Mouse (Mus musculus): ENCODE measurements around the gene Tspear.
"Not testable (repeated sequence)": the region's sequence is repeated elsewhere in the genome, so short reads cannot be mapped to it uniquely, and the experiment has no call there.

Tspear gene

DNA sequence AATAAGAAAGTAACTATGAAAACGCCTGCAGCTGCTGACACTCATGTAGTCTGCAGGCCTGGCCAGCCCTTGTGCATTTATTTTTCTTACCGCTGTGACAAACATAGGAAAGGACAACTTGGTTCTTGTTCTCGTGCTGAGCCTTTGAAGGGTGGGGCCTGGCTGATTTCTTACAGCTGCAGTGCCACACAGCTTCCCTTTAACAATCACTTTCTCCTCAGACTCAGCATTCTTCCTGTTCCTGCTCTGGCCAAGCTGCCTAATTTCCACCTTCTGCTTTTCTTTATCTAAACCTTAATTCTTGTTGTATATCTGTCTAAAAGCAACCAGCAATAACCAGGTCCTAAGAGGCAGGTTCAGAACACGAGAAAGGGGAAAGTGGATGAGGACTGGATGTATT lies 27.4 kb downstream of the Tspear start:
- no peak for DNase-seq

DNA sequence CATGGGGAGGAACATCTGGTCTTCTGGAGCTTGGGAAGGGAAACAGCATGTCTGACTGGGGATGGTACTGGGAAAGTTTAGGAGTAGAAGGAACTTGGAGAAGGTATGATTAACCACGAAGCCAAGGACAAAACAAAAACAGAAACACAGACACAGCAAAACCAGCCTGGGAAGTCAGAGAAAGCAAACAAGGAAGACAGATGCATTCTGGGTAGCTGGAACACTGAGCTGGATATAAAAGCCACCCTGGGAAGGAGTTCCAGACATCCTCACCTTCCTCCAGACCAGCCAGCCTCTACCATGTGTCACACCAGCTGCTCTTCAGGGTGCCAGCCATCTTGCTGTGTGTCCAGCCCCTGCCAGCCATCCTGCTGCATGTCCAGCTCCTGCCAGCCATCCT lies 29.1 kb downstream of the Tspear start, which contains the start of gene Gm10142:
Gm10142 (plus strand) TSS at position 301 of the 400 bp plus-strand sequence.
- DNase-seq, result no peak

DNA sequence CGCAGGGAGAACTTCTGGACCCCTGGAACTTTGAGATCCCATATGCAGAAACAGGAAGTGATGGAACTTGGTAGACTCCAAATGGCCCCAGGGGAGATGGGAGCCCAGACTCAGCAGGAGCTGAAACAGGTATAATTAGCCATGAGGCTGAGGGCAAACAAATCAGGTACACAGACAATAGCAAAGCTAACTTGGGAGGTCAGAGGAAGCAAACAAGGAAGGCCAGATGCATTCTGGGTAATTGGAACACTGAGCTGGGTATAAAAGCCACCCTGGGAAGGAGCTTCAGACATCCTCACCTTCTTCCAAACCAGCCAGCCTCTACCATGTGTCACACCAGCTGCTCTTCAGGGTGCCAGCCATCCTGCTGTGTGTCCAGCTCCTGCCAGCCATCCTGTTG lies 33.9 kb downstream of the Tspear start, which contains the start of gene Krtap12-1:
Krtap12-1 (plus strand) TSS at position 301 of the 400 bp plus-strand sequence.
- DNase-seq, result not testable (repeated sequence)

DNA sequence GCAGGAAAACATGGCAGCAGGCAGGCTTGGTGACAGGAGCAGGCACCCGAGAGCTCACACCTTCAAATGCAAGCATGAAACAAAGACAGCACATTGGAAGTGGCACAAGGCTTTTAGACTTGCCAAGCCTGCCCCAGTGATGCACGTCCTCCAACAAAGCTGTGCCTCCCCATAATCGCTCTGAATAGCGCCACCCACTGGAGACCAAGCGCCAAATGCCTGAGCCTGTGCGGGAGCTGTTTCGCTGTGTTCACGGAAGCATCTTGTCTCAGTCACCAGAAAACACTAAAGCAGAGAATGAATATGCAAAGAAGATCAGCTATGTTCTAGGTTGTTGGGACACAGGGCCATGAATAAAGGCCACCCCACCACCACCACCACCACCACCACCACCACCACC lies 38.5 kb downstream of the Tspear start:
- no peak for DNase-seq

DNA sequence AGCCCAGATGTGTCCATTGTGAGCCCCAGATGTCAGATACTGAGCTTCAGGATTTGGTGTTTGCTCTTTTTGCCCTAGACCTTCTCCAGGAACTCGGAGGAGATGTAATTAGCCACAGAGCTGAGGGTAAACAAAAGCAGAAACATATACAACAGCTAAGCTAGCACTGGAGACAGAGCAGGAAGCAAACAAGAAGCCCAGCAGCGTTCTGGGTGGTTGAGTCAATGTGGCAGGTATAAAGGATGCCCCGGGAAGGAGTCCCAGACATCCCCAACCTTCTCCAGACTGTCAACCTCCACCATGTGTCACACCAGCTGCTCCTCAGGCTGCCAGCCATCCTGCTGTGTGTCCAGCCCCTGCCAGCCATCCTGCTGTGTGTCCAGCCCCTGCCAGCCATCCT lies 39.8 kb downstream of the Tspear start, which contains the start of gene Gm10100:
Gm10100 (plus strand) TSS at position 301 of the 400 bp plus-strand sequence.
- peak; percentile 10 to 28 for DNase-seq

DNA sequence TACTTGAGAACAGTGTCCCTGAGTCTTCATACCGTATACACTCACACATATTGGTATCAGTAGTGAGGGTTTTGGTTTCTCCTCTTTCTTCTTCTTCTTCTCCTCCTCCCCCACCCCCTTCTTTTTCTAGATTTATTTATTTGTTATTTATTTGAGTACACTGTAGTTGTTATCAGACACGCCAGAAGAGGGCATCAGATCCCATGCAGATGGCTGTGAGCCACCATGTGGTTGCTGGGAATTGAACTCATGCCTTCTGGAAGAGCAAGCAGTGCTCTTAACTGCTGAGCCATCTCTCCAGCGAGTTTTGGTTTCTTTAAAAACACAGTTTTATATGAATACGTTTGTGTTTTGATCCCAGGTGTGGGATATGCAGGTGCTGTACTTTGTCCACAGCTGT lies 41.9 kb downstream of the Tspear start:
- peak in 1 of 2 experiments; percentile 21 for DNase-seq

DNA sequence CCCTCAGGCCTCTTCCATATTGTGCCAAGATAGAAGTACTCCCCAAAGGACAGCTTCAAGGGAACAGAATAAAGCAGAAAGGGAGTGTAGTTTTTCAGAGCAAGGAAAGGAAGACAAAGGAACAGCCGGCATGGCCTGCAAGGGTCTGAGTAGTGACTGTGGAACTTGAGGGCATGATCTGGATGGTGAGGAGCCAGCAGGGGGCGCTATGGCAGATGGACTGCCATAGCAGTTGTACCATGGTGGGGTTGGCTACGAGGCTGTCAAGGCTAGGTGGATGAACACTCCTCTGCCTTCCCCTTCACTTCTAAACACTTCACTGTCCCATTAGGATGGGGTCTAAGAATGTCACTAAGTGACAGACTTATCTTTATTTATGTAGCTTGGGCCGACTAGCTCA lies 42.9 kb downstream of the Tspear start:
- DNase-seq, result peak in 1 of 2 experiments; percentile 12

DNA sequence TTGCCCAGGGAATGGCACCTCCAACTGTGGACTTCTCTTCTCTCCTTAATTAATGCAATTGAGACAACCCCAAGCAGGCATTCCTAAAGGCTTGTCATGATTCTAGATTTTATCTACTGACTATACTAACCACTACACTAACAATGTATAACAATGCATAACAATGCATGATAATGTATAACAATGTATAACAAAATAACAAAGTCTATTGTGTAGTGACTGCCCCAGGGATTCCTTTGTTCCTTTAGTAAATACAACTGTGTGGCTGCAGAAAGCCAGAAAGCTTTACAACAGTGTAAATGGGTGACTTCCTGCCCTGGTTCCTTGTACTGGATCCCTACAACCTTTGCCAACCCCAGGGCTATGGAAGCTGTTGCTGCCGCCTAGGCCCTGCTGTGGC lies 49.6 kb downstream of the Tspear start:
- DNase-seq, result no peak

DNA sequence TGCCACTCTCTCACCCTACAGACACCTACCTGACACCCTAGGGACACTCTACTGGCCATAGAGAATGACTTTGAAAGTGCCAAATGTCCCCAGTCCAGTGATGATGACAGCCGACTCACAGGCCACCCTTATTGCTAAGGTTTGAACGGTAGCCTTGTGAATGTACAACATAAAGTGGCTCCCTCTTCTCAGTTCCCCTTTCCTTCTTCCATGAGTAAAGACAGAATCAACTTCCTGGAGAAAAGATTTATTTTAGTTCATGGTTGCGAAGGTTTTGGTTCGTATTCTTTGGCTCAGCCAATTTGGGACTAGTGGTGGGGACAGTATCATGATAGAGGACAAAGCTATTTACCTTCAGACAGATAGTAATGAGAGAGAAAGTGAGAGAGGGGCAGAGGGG lies 52.6 kb downstream of the Tspear start:
- DNase-seq, result no peak

DNA sequence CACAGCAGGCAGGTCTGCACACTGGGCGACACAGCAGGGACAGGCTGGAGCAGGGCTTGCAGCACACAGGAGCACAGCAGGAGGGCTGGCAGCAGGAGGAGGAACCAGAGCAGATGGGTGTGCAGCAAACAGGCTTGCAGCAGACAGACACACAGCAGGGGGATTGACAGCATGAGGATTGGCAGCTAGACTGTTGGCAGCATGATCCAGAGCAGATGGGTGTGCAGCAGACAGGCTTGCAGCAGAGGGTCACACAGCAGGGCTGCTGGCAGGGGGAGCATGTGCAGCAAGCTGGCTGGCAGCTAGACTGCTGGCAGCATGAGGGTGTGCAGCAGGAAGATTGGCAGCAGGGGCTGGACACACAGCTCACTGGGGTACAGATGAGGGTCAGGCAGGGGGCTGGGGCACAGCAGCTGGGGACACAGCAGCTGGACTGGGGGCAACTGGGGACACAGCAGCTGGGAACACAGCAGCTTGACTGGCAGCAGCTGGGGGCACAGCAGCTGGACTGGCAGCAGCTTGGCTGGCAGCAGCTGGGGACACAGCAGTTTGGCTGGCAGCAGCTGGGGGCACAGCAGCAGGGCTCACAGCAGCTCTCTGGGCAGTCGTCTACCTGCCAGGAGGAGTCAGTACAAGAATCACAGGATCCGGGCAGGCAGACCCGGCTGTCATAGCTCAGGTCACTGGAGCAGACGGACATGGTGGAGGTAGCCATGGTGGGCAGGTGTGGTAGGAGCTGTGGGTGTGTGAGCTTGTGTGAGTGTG lies 55.7 kb downstream of the Tspear start, which contains the start of gene Gm18596:
Gm18596 (minus strand) TSS at position 715 of the 765 bp plus-strand sequence.
- DNase-seq, result peak; percentile 47 to 66

DNA sequence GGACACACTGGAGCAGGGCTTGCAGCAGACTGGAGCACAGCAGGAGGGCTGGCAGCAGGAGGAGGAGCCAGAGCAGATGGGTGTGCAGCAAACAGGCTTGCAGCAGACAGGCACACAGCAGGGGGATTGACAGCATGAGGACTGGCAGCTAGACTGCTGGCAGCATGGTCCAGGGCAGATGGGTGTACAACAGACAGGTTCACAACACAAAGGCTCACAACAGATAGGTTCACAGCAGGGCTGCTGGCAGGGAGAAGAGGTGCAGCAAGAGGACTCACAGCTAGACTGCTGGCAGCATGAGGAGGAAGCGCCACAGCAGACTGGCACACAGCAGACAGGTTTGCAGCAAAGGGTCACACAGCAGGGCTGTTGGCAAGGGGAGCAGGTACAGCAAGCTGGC lies 64.3 kb downstream of the Tspear start:
- DNase-seq, result peak; percentile 41 to 52

DNA sequence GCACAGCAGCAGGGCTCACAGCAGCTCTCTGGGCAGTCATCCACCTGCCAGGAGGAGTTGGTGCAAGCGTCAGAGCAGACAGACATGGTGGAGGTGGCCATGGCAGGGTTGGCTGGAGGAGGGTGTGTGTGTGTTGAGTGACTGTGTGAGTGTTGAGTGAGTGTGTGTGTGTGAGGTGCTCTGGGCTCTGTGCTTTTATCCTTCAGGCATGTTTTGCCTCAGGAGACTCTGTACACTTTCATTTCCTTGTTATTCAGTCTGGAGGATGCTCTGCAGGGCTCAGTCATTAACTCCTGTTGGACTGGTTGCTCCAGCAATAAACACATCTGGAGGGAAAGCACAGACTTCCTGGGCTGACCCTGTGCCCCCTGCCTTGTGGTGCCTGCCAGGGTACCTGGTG lies 64.9 kb downstream of the Tspear start, which contains the start of gene Gm9736:
Gm9736 (minus strand) TSS at position 101 of the 400 bp plus-strand sequence.
- not testable (repeated sequence) for DNase-seq

DNA sequence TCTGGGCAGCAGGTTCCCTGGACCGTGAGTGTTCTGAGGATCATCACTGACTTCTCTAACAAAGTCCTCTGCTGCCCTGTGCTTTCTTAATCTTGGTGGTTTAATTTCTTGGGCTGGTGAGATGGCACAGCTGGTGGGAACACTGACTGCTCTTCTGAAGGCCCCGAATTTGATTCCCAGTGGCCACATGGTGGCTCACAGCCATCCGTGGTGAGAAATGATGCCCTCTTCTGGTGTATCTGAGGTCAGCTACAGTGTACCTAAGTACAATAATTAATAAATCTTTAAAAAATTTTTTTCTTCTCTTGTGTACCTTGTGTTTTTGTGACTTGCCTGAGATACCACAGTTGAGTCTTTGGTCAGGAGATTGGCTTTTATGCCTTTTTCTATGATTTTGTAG lies 65.9 kb downstream of the Tspear start:
- DNase-seq, result not testable (repeated sequence)

DNA sequence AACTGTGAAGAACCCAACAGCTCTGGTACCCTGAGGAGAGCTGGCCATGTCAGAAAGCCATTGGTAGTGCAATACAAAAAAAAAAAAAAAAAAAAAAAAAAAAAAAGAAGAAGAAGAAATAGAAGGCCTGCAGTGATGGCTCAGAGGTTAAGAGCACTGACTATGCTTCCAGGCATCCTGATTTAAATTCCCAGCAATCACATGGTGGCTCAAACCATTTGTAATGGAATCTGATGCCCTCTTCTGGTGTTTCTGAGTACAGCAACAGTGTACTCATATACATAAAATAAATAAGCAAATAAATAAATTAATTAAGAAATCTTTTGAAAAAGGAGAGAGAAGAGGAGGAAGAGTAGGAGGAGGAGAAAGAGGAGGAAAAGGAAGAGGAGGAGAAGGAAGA lies 67.1 kb downstream of the Tspear start:
- DNase-seq, result no peak

DNA sequence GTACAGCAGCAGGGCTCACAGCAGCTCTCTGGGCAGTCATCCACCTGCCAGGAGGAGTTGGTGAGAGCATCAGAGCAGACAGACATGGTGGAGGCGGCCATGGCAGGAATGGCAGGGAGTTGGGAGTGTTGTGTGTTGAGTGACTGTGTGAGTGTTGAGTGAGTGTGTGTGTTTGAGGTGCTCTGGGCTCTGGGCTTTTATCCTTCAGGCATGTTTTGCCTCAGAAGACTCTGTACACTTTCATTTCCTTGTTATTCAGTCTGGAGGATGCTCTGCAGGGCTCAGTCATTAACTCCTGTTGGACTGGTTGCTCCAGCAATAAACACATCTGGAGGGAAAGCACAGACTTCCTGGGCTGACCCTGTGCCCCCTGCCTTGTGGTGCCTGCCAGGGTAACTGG lies 73.2 kb downstream of the Tspear start, which contains the start of gene Gm3233:
Gm3233 (minus strand) TSS at position 101 of the 400 bp plus-strand sequence.
- DNase-seq, result not testable (repeated sequence)

DNA sequence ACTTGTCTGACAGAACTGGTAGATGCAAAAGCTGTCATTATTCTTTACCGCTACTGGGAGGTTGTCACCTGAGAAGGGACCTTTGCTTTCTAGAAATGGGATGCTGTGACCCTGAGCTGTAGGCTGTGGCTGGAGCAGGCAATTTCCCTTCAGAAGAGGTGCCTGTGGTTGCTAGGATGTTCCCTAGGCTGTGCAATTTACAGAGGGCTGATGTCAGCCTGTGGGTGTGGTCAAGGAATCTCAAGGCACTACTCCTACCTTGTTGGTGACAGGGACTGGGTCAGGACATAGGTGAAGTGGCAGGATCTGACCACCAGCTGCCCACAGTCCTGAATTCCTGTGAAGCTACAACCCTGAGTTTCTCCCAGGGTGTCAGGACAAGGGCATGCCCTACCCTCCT lies 83.4 kb downstream of the Tspear start:
- DNase-seq, result no peak

DNA sequence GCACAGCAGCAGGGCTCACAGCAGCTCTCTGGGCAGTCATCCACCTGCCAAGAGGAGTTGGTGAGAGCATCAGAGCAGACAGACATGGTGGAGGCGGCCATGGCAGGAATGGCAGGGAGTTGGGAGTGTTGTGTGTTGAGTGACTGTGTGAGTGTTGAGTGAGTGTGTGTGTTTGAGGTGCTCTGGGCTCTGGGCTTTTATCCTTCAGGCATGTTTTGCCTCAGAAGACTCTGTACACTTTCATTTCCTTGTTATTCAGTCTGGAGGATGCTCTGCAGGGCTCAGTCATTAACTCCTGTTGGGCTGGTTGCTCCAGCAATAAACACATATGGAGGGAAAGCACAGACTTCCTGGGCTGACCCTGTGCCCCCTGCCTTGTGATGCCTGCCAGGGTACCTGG lies 84.9 kb downstream of the Tspear start, which contains the start of gene Gm3238:
Gm3238 (minus strand) TSS at position 101 of the 400 bp plus-strand sequence.
- not testable (repeated sequence) for DNase-seq

DNA sequence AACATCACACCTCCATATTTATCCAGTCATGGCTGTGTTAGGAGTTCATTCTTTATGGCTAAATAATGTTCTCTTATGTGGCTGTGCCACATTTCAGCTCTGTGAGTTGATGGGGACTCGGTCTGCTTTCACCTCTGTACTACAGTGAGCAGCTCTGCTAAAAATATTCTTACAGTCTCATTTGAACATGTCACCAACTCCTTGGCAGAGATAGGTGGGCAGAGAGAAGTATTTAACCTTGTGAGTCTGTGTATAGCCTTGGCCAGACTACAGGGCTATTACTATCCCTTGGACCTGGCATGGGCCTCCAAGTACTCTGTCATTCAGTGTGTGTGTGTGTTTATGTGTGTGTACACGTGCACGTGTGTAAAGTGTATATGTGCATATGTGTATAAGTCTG lies 85.8 kb downstream of the Tspear start:
- DNase-seq, result not testable (repeated sequence)

DNA sequence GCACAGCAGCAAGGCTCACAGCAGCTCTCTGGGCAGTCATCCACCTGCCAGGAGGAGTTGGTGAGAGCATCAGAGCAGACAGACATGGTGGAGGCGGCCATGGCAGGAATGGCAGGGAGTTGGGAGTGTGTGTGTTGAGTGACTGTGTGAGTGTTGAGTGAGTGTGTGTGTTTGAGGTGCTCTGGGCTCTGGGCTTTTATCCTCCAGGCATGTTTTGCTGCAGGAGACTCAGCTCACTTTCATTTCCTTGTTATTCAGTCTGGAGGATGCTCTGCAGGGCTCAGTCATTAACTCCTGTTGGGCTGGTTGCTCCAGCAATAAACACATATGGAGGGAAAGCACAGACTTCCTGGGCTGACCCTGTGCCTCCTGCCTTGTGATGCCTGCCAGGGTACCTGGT lies 90.5 kb downstream of the Tspear start, which contains the start of gene Gm7138:
Gm7138 (minus strand) TSS at position 101 of the 400 bp plus-strand sequence.
- not testable (repeated sequence) for DNase-seq

DNA sequence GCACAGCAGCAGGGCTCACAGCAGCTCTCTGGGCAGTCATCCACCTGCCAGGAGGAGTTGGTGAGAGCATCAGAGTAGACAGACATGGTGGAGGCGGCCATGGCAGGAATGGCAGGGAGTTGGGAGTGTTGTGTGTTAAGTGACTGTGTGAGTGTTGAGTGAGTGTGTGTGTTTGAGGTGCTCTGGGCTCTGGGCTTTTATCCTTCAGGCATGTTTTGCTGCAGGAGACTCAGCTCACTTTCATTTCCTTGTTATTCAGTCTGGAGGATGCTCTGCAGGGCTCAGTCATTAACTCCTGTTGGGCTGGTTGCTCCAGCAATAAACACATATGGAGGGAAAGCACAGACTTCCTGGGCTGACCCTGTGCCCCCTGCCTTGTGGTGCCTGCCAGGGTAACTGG lies 96.1 kb downstream of the Tspear start, which contains the start of gene Gm3250:
Gm3250 (minus strand) TSS at position 101 of the 400 bp plus-strand sequence.
- not testable (repeated sequence) for DNase-seq

DNA sequence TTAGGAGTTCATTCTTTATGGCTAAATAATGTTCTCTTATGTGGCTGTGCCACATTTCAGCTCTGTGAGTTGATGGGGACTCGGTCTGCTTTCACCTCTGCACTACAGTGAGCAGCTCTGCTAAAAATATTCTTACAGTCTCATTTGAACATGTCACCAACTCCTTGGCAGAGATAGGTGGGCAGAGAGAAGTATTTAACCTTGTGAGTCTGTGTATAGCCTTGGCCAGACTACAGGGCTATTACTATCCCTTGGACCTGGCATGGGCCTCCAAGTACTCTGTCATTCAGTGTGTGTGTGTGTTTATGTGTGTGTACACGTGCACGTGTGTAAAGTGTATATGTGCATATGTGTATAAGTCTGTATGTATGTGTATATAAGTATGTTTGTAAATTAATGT lies 97.0 kb downstream of the Tspear start:
- not testable (repeated sequence) for DNase-seq

DNA sequence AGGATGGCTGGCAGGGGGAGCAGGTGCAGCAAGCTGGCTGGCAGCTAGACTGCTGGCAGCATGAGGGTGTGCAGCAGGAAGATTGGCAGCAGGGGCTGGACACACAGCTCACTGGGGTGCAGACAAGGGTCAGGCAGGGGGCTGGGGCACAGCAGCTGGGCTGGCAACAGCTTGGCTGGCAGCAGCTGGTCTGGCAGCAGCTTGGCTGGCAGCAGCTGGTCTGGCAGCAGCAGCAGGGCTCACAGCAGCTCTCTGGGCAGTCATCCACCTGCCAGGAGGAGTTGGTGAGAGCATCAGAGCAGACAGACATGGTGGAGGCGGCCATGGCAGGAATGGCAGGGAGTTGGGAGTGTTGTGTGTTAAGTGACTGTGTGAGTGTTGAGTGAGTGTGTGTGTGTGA lies 101.5 kb downstream of the Tspear start, which contains the start of gene Gm7137:
Gm7137 (minus strand) TSS at position 325 of the 400 bp plus-strand sequence.
- not testable (repeated sequence) for DNase-seq

DNA sequence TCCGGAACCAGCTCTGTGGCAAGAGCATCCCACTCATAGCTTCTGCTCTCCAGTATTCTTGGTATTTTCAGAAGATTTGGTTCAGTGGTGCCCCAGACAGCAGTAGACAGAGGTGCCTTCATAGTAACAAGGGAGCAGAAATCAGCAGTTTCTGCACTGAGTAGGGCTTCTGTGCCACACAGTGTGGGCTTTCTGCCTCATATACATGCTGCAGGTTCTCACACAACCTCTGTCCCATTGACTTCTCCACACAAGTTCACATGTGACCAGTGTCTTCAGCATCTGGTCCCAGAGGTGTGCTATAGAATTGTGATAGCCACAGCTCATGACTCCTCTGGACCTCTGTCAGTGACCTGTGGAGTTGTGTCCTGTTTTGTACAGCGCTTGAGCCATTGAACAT lies 102.3 kb downstream of the Tspear start:
- DNase-seq, result no peak

DNA sequence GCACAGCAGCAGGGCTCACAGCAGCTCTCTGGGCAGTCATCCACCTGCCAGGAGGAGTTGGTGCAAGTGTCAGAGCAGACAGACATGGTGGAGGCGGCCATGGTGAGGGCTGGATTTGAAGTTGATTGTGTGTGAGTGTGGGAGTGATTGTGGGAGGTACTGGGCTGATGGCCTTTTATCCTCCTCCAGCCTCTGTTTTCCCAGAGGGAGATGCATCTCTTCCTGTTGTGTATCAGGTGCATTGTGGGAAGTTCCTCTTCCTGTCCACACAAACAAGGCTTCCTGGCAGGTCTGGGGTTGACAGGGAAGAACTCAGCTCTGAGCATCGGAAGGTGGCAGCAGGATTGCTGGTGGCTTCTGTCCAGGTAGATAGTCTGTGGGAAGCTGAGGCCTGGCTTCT lies 108.6 kb downstream of the Tspear start, which contains the start of gene Gm9639:
Gm9639 (minus strand) TSS at position 101 of the 400 bp plus-strand sequence.
- DNase-seq, result no peak
